Mouse (Mus musculus) lung, adult 18-20 months (tissue): ENCODE data around the gene Pon3.

ENCODE experiments used
- DNase-seq, 2 experiments: peaks; one replicate each; pipeline ENCODE4 v3.0.0; 2022; ENCODE audit warnings: mixed read lengths in 2 of 2

Gene Pon3

DNA sequence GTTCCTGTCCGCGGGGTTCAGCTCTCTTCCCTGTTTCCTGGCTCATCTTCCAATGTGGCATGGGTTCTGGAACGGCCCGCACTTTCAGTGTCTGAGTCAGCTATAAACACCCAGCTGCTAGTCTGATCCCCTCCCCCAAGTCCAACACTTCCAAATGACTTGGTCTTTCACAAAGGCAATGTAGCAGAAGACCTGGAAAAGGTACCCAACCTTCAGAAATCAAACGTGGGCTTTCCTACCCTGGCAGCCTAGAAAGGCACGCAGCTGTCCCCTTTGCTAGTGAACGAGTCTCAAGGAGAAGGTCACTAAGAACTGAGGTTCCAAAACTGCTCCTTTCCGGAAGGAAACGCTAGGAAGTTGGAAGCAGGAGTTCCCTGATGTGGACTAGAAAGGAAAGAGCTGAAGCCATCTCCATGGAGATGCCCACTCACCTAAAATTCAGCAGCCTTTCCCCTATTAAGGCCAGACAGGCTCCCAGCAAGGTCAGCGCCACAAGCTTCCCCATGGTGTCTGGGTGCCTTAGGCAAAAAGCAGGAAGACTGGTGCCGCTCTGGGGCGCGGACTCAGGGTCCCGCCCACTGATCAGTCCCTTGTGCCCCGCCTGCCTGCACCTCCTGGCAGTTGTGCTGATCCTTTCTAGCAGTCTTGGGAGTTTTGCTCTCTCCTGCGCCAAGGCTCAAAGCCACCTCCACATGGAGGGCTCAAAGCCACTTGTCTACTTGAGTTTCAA lies at the start of gene Pon3:
Gene Pon3, minus strand, starts transcription at position 565 of the 730 bp plus-strand sequence.
- peak; percentile 85 to 87 for DNase-seq

DNA sequence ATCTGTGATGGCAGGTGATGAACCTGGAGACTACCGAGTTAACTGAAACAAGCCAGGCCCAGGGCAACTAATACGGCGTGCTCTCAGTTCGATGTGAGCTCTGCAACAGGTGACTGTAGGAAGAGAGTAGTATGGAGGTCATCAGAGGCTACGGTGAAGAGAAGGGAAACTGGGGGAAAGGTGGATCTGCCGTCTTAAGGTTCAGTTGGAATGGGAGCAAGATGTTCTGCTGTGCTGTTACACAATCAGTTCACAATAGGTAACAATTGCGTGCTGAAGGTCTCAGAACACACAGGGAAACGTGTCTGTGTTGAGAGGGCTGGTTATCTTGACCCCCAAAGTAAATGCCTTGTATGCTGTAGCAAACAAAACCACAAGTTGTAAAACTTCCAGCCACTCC lies 48.9 kb upstream of the Pon3 start:
- DNase-seq, result no peak

DNA sequence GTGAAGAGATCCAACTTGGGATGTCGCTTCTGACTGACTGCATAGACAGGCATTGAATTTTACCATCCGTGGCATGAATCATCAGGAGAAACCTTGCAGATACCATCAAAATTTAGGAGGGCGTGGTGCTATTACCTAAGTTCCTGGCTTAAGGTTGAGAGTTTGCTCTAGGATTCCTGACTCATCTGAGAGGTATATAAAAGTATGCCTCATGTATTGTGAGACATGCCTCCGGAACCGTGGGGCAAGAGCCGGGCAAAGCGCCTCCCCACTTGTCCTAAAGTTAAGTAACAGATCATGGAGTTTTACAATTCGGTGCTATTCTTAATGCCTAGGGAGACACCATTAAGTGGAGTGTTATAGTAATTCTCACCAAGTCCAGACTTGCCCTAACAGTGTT lies 44.5 kb upstream of the Pon3 start:
- no peak for DNase-seq

DNA sequence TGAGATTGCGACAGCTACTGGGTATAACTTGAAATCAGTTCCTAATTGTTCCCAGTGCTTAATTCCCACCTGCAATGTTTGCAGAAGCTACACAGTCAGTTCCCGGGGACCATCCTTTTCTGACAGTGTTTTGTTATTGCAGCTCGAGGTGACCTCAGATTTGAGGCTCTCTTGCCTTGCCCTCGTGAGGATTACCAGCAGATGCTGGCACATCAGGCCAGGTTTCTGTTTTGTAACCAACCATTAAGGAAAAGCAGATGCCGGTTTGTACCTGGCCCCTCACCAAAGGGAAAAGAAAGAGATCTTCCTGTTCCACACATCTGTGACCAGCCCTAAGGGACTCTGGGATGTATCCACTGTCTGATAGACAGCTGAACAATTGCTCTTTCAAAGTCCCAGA lies 43.5 kb upstream of the Pon3 start:
- no peak for DNase-seq

DNA sequence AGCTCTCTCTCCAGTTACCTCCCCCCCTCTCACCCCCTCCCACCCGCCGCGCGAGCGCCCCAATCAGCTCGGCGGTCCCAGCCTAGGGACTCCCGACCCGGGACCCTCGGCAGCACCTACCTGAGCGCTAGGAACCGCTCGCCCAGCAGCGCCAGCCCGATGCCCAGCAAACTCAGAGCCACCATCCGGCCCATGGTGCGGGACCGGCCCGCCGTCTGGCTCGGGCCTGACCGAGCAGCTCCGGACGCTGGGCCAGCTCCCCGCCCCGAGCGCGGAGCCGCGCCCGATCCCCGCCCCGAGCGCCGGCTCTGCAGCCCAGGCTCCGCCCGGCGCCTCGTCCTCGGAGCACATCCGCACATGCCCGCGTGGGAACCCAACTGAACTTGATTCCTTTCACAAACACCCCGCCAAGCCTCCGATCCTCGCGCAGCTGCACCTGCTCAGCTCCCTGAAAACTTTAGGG lies 42.0 kb upstream of the Pon3 start, which contains the start of gene Pon2:
Gene Pon2, minus strand, starts transcription at position 364 of the 463 bp plus-strand sequence.
- peak; percentile 85 to 91 for DNase-seq

DNA sequence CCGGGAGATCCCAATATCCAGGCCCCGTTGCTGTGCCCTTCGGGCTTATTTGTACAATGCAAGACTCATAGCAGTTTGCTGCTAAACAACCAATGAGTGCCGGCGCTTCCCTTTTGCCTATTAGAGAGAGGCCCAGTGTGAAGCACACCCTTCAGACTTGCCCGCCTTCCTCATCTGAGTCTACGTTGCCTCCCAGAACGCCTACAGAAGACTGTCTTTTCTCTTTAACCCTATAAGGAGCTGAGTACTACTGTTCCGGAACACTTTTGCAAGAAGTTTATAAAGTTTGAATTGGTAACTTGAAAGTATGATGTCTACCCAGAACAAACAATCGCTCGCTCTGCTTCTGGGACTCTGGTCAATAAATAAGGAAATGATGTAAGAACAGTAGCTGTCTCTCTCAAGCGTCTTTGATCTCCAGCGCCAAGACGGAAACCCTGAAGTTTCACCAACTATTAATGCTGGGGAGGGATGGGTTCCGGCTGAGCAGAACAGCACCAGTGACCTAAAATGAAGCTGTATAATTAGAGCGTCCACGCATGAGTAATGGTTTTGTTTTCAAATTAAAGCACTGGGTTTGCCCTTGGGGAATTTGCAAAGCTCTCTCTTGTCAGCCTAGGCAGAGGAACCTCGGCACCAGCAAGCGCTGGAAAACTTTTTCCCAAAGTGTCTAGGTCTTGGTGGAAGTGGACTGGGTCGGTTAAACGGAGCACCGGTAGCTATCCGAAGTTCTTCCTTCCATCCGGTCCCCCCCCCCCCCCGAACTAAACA lies 41.4 kb upstream of the Pon3 start:
- peak; percentile 69 to 80 for DNase-seq

DNA sequence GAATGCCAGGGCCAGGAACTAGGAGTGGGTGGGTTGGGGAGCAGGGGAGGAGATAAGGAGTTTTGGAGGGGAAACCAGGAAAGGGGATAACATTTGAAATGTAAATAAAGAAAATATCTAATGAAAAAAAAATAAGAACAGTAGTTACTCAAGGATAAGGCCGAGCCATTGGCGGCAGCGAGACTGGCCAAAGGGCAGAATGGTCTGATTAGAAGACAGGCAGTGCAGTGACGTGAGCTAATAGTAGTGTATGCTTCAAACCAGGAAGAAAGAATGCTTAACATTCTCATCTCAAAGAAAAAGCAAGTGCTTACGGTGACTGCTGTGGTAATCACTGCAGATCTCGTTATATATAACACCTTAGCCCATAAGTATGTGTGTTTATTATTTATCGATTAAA lies 40.0 kb upstream of the Pon3 start:
- DNase-seq, result no peak

DNA sequence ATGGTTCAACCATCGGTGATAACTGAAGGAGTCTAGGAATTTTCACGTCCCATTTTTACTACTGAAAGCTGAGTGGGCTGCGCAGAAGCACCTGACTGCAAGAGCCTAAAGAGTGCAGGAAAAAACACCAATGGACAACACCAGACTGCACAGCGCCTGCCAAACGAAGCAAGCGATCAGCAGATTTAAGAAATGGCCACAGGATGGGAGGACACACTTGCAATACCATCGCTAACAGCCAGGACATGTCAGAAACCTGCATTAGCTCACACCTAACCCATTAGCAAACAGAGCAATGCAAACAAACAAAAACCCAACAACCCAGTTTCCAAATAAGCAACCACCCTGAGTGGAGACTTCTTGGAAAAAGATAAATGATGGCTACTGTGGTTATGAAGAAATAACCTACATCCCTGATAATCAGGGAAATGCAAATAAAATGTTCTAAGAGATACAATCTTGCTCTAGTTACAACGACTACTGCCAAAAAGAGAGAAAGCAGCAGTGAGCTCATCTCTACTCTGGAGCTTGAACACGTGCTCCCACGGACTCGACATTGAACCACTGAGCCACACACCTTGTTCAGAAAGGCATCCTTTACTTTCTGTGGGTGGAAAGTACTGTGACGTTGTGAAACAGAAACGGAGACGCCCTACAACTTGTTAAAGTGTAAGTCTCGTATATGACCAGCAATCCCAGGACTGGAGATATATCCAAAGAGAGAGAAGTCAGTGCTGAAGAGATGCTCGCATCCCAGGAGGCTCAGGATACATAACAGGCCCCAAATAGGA lies 38.8 kb upstream of the Pon3 start:
- no peak for DNase-seq

DNA sequence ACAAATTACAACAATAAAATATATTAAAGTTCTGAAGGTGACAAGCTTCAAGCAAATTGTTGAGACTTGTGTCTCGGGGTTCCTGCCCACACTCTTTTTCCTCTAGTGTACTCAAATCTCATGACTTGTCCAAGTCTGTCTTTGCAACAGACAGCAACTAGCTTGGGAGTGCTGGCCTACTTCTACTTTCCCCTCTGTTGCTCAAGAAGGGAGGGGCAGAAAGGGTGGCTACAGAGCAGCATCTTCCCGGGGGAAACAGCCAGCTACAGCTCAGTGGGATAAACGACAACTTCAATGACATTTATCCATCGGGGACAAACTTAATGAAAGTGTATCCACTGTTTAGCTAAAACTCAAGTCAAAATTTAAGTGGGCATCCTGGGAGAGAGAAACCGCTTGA lies 36.8 kb upstream of the Pon3 start:
- DNase-seq, result no peak

DNA sequence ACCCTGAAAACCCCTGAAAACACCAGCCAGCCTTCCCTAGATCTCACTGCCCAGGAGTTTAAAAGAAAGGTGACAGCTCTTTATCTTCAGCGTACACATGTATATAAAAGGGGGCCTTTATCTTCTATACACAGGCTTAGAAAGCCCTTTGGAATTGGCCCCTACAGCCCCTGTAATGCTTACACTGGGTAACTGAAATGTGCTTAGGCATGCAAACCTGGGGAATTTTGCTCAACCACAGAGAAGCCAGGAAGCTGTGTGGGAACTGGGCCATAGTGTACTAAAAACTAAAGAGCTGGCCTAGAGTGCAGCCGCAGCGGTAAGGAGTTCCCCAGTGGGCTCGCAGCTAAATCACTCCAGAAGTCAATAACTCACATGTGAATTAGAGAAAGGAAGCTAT lies 35.4 kb upstream of the Pon3 start:
- DNase-seq, result no peak

DNA sequence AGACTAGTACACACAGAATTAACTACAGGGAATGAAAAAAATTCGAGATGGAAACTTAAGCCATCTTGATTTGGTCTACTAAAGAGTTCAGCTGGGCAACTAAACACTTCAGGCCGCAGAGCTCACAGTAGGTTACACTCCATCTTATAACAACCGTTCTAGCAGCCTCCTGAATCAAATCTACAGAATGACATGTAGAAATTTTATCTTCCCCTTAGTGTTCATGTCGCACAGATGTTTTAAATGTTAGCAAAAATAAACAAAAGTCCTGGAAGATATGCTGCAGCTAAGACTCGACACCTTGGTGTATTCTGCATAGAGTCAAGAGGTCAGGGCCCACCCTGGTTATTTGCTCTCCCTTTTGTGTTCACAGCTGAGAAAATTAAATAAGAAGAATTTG lies 31.8 kb upstream of the Pon3 start:
- no peak for DNase-seq

DNA sequence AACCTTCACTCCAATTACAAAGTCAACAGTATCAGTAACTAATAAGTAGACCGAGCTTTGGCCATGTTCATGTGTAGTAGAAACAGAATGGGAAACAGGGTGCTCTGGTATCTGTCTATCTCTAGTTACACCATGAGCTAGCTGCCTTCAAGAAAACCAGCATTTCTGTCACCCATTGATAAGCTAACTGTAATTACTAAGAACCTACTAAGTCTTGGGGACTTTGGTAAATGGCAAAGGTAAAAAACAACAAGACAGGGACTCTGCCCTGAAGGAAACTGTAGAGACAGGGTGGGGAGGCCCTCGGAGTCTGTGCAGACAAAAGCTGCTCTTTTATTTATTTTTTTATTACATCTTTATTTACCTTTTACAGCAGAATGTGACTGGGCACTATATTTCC lies 31.3 kb upstream of the Pon3 start:
- DNase-seq, result no peak

DNA sequence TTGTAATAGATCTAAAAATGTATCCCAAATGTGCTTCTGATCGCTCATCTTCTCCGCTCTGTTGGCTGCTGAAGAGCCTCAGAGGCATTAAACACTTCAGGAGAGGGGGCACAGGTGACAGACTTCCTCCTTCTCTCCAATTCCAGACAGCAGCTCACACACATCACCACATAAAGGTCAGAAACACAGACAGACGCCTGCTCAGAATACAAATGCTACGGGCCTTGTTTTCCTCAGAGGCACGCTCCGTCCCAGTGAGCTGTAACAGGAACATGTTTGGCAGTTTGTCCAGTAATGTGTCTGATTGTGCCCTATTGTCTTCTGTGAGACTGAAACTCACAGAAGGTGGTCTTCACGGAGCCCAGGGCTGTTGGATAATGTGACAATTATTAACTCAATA lies 26.3 kb upstream of the Pon3 start:
- DNase-seq, result no peak

DNA sequence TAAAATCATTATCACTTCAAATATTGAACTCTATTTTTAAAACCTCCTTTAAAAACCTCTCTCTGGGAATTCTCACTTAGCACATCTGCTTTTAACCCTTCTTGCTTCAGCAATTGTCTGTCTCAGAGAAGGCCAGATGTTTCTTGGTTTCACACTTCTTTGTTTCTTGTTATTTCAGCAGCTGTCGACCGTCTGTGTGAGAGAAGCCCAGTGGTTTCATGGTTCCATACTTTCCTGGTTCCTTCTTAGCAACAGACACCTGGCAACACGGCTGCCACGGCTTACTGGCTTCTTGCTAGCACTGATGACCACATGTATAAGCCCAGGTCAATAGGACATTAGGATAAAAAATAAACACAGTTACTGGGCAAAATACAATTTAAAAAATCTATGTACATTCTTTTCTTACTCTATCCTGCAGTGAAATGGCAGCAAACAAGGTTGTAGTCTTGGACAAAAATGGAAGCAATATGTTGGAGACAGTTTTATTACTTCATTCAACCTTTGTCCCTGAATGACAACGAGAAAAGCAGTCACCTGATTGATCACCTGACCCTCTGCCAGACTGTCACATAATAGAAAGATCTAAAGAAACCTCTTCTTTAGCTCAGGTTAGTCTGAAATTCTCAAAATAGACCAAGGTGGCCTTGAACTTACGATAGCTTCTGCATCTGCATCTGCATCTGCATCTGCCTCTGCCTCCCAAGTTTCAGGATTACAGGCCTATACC lies 24.7 kb upstream of the Pon3 start:
- no peak for DNase-seq

DNA sequence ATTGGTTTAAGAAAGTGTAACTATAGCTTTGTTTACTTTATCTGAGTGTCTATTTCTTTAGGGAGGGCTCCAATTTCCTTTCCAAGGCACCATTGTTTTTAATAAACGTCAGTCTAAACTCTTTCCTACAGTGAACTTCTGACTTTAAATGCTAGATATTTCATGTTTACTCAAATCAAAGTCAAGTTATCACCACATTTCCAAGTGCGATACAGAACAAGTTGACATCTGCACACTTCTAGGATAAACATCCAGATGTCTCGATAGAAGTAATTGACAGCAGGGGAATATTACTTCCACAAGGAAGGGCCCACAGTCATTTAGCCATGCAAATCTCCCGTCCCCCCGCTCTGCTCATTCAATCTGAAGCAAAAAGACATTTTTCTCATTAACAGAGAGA lies 21.9 kb upstream of the Pon3 start:
- DNase-seq, result no peak

DNA sequence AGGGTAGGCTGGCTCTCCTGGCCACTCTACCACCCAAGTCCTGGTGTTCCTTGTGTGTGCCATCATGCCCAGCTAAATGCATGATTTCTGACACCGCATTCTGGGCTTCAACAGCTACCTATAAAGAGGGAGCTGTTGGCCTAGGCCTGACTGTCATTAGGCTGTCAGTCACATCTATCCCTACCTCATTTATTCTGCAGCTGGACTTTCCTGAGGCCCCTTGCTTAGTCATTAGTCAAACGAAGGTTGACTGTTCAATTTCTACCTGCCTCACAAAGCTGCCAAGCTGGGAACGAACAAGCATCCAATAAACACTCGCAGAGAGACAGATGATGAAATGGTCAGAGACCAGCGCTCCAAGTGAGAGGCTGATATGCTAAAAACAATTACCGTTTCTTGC lies 13.6 kb upstream of the Pon3 start:
- no peak for DNase-seq

DNA sequence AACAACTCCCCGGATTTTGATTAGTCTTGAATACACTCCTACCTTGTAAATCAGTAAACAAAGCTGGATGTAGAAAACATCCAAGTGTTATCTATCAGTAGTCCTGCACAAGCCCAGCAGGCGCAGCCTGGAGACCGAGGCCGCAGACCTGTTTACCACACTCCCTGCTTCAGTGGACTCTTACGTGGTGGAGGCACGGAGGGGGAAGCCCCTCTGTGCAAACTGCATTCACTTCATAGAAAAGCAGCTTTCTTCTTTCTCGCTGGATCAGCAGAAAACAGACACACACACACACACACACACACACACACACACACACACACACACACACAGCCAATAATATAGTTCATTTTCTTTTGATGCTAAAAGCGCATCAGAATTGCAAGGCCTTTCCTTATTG lies 8.7 kb upstream of the Pon3 start:
- no peak for DNase-seq

DNA sequence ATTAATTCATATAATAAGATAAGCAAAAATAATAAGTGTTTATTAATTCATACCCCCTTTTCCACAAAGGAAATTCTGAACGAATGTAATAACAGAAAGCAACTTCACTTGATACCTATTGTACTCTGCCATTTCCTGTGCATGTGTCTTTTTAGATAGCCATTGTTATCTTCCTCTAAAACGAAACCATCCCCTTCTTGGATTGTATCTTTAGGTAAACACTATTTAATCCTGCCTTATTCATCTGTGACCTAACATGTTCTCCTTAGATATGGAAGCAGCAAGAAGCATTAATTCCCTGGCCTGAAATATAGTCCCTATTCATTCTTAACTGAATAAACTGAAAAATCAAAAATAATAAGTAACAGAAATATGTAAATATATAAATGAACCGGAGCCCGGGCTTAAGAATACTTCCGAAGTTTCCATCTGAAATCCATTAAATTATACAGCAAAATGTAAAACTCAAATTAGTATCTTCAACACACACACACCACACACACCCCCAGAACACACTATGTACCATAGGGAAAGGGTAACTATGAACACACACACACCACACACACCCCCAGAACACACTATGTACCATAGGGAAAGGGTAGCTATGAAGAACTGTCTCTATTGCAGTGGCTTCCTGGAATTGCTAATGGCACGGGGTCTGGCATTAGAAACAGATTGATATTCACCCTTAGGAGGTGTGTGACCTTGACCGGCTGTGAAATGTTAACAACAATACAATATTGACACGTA lies 7.3 kb upstream of the Pon3 start:
- no peak for DNase-seq

DNA sequence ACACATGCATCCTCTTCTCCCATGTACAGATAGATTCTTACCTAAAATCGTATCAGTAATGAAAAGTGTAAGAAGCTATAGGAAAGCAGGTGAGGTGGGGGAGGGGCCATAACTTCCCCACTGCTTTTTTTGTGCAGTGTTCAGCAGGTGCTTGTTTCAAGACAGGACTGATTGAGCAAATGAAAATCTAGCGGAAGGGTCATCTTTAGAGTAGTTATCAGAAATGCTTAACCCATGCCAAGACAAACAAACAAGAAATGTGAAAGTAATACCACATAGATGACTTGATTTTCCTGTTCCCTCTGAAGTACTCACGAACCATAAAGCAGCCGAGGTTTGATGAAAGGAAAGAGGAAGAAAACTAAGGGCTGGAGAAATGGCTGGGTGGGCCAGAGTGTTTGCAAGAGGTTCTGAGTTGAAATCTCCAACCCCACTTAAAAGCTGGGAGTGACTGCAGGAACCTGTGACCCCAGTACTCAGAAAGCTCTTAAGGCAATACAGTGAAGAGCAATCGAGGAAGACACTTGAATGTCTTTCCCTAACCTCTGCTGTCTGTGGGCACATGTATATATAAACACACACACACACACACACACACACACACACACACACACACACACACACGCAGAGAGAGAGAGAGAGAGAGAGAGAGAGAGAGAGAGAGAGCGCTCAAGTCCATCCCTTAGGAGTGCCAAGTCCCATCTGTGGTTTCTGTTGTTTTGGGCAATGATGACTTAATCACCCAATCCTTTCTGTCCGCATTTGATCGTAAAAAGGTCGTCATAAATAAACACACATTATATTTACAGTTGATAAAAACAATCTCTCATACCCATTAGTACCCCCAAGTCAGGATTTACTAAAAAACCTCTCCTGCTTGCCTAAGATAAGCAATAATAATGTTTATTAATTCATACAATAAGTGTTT lies 6.5 kb upstream of the Pon3 start:
- peak; percentile 48 to 64 for DNase-seq

DNA sequence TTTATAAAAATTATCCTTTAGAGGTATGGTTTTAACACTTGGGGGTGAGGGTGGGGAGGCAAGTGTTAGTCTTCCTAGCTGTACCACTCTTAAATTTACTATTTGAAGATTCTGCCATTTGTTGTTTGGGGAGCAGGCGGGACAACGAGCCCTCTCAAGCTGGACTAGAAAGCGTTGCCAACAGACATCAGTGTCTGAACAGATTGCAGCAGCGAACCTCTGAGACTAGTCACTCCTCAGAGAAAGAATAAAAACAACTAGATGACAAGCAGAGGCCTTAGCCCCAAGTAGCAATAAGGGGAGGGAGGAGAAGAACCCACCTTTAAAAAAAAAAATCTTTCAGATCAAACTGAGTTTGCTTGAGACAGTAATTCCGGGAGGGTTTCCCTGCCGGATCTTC lies 795 bp downstream of the Pon3 start:
- no peak for DNase-seq

DNA sequence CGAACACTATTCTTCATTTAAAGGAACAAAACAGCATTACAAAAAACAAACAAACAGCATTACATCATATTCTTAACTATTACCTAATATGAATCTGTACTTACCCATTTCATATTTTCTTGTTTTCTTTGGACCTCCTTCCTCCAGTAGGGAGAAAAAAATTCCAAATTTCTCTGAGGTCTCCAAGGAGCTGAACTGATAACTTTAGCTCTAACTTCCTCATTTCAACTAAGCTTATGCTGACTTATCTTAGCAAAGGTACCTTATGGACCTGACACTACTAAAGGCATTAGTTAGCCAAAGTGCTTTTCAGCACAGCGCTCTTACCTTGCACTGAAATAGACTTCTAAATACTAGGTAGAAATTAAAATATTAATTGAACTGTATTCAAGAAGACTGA lies 1.2 kb downstream of the Pon3 start:
- DNase-seq, result no peak
